Mouse (Mus musculus): ENCODE measurements around the gene Gas8. TPM values are rescaled to one million over a fixed set of nuclear protein-coding genes. Genes with fewer than 3 reads are reported as not detected.
A peak's percentile ranks its signal among the peaks of the same experiment; 100 is the strongest.
"Not testable (repeated sequence)": the region's sequence is repeated elsewhere in the genome, so short reads cannot be mapped to it uniquely, and the experiment has no call there.

The Gas8 gene
- total RNA-seq, 2 experiments from 2014 or later = 7.5 to 13.6 TPM

- ATAC-seq (replicated peaks; ENCODE audit: poor library complexity, severe bottlenecking) = no peak
These were observed 4.5 kb upstream of the Gas8 start for GRCm38 (mm10) chr8:123514136-123514535.

GRCm38 (mm10) chr8:123514781-123515539 is 3.7 kb upstream of the Gas8 start, which contains the start of gene Dbndd1:
TSS of gene Dbndd1 (minus strand) at chr8:123515463.
- peak; percentile 32 for ATAC-seq (replicated peaks; ENCODE audit: poor library complexity, severe bottlenecking)

DNA sequence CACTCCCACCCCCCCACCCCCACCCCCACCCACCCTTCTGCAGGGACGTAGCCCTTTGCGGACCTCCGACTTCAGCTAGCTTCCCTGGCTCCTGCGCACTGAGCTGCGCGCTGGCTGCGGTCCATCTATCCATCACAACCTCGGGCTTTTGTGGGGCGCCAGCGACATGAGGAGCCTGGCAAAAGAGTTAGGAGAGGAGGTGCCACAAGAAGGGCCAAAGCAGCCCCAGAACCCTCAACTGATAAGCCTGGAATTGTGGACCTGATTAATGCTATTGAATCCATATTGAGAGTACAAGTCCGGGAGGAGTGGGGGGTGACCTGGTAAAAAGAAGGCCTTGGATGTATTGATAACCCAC is 3.1 kb upstream of the Gas8 start:
- ATAC-seq (replicated peaks; ENCODE audit: poor library complexity, severe bottlenecking) = no peak

DNA sequence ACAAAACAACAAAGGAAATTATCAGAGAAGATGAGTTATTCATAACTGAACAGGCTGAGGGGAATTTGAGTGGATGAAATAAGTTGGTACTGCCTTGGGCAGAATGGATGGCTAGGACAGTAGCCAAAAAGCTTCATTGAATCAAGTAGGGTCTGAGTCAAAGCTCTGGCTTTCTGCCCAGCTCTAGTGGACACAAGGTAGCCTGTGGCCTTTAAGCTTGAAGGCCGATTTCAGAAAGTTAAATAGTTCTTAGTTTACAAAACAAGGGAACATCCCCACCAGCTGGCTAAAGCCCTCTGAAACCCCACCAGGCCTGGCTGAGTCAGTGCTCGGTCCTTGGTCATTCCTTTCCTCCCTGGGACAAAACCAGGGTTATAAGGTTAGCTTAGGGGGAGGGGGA is 2.0 kb upstream of the Gas8 start:
- no peak for ATAC-seq (replicated peaks; ENCODE audit: poor library complexity, severe bottlenecking)

GRCm38 (mm10) chr8:123518172-123518571 is 462 bp upstream of the Gas8 start:
- ATAC-seq (replicated peaks; ENCODE audit: poor library complexity, severe bottlenecking) = no peak

DNA sequence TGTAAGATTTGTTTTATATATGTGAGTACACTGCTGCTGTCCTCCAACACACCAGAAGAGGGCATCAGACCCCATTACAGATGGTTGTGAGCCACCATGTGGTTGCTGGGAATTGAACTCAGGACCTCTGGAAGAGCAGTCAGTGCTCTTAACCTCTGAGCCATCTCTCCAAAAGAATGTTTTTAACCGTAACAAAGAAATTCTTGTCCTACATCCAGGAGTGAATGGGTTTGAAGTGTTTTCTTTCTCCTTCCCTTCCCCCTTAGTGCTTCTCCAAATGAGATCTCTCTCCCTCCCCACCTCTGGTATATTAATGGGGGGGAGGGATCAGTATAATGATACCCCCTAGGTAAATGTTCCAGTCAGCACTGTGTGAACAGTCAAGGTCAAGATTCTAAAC is 1.4 kb downstream of the Gas8 start:
- not testable (repeated sequence) for ATAC-seq (replicated peaks; ENCODE audit: poor library complexity, severe bottlenecking)

GRCm38 (mm10) chr8:123527720-123528489 is 9.3 kb downstream of the Gas8 start:
- ATAC-seq (replicated peaks; ENCODE audit: poor library complexity, severe bottlenecking) = no peak

DNA sequence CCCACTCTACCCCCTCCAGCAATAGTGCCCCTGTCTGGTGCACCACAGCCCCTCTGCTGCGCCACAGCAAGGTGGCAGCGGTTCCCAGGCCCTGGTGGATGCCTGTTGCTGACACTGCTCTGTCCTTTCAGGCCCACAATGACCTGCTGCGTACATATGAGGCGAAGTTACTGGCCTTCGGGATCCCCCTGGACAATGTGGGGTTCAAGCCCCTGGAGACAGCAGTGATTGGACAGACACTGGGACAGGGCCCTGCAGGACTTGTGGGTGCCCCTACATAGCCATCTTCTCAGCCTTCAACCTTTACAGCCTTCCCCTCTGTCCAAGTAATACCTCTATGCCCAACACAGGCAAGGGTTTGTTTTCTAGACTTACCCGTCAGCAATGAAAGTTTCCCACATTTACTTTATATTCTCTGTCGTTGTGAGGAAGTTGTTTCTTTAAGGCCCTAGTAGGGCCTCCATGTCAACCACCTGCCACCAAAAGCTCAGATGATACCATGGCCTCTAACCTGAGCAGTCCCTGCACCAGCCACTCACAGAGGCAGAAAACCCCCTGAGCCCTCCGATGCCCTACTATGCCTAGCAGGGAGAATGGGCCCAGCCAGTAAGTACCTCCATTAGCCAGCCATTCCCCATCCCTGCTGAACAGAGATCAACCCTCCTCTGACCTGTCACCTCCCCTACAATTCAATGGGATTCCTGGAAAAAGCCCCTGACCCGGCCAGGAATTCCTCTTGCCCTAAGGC is 17.8 kb downstream of the Gas8 start:
- no peak for ATAC-seq (replicated peaks; ENCODE audit: poor library complexity, severe bottlenecking)

- ATAC-seq (replicated peaks; ENCODE audit: poor library complexity, severe bottlenecking) = no peak
These were observed 18.4 kb downstream of the Gas8 start for GRCm38 (mm10) chr8:123536990-123537380.

DNA sequence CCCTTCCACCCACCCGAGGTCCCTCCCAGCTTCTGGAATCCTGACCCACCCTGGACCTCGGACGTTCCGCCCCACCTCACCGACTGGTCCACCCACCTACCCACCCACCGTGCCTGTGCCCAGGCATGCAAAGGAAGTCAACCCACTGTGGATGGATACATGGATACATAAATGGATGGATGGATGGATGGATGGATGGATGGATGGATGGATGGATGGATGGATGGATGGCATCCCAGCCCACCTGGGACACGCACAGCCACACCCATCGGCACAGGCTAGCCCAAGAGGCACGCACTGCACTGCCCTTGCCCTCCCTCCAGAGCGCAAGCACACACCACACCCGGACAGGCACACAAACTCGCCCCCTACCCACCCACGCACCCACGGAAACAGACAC is 19.0 kb downstream of the Gas8 start:
- ATAC-seq (replicated peaks; ENCODE audit: poor library complexity, severe bottlenecking) = not testable (repeated sequence)

DNA sequence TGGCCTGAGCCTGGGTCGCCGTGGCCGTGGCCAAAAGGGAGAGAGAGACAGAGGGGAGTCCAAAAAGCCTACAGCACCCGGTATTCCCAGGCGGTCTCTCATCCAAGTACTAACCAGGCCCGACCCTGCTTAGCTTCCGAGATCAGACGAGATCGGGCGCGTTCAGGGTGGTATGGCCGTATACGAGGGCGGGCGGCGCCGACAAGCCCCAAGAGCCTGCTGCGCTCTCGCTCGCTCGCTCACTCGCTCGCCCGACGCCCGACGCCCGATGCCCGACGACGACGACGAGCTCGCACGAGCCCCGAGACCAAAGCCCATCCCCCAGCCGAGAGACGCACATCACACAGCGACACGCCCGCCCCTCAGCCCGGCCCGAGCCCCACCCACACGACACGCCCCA is 45.6 kb downstream of the Gas8 start:
- ATAC-seq (replicated peaks; ENCODE audit: poor library complexity, severe bottlenecking) = not testable (repeated sequence)

DNA sequence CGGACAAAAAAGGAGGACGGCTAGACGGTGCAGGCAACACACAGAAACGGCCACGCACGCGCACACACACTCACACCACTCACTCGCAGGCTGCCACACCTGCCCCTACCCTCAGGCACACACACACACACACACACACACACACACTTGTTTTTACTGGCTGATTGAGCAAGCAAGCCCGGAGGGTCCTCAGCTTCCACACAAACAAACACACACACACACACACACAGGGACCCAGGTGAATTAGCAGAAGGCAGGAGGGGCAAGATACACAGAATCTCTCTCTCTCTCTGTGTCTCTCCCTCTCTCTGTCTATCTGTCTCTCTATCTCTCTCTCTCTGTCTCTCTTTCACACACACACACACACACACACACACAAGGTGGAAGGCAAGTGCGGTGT is 56.8 kb downstream of the Gas8 start:
- not testable (repeated sequence) for ATAC-seq (replicated peaks; ENCODE audit: poor library complexity, severe bottlenecking)

Other genes starting within 250 kb of the Gas8 start
- 52.0 and 70.0 TPM in 2 replicates for gene Fanca, start 200.3 kb upstream of the Gas8 start, total RNA-seq (2014; fragmentation: Nextera tagmentation)
- gene Fanca, start 200.3 kb upstream of the Gas8 start, total RNA-seq (2017) = 30.2 and 39.5 TPM in 2 replicates
- gene Spire2, start 186.1 kb upstream of the Gas8 start, total RNA-seq (2014; fragmentation: Nextera tagmentation) = not detected in 2 replicates
- 0.13 TPM in 1 of 2 replicates, not detected in the other for gene Spire2, start 186.1 kb upstream of the Gas8 start, total RNA-seq (2017)
- gene Tcf25, start 145.1 kb upstream of the Gas8 start, total RNA-seq (2014; fragmentation: Nextera tagmentation) = 110 and 113 TPM in 2 replicates
- gene Tcf25, start 145.1 kb upstream of the Gas8 start, total RNA-seq (2017) = 194 and 224 TPM in 2 replicates
- gene Mc1r, start 111.7 kb upstream of the Gas8 start, total RNA-seq (2014; fragmentation: Nextera tagmentation) = 0.28 TPM in 1 of 2 replicates, not detected in the other
- gene Mc1r, start 111.7 kb upstream of the Gas8 start, total RNA-seq (2017) = 0.05 TPM in 1 of 2 replicates, not detected in the other
- not detected in 2 replicates for gene Tubb3, start 107.4 kb upstream of the Gas8 start, total RNA-seq (2014; fragmentation: Nextera tagmentation)
- not detected in 2 replicates for gene Tubb3, start 107.4 kb upstream of the Gas8 start, total RNA-seq (2017)
- 55.6 and 58.3 TPM in 2 replicates for gene Def8, start 95.3 kb upstream of the Gas8 start, total RNA-seq (2014; fragmentation: Nextera tagmentation)
- 57.5 and 75.5 TPM in 2 replicates for gene Def8, start 95.3 kb upstream of the Gas8 start, total RNA-seq (2017)
- gene Afg3l1, start 40.9 kb upstream of the Gas8 start, total RNA-seq (2014; fragmentation: Nextera tagmentation) = 38.4 and 42.1 TPM in 2 replicates
- gene Afg3l1, start 40.9 kb upstream of the Gas8 start, total RNA-seq (2017) = 21.2 and 25.0 TPM in 2 replicates
- not detected in 2 replicates for gene Dbndd1, start 3.4 kb upstream of the Gas8 start, total RNA-seq (2014; fragmentation: Nextera tagmentation)
- gene Dbndd1, start 3.4 kb upstream of the Gas8 start, total RNA-seq (2017) = not detected in 2 replicates
- gene Rhou, start 135.1 kb downstream of the Gas8 start, total RNA-seq (2014; fragmentation: Nextera tagmentation) = 3.8 and 6.0 TPM in 2 replicates
- 4.8 and 5.3 TPM in 2 replicates for gene Rhou, start 135.1 kb downstream of the Gas8 start, total RNA-seq (2017)

All from granulocyte monocyte progenitor cell, adult 5-6 weeks (primary cell).